Mouse (Mus musculus) megakaryocyte, embryonic 14.5 days (primary cell): Measurements from ENCODE around the gene Ccser1.

ENCODE experiments used
- FLI1 ChIP-seq: IDR thresholded peaks from 2 replicates; pipeline ENCODE4 v1.6.1; 2012; ENCODE audit warnings: low read length, inconsistent platforms, mixed read lengths
- GATA1 ChIP-seq: IDR thresholded peaks from 3 replicates; pipeline ENCODE4 v1.6.1; 2012; ENCODE audit warnings: mixed read lengths, low read length, inconsistent platforms, borderline replicate concordance

DNA sequence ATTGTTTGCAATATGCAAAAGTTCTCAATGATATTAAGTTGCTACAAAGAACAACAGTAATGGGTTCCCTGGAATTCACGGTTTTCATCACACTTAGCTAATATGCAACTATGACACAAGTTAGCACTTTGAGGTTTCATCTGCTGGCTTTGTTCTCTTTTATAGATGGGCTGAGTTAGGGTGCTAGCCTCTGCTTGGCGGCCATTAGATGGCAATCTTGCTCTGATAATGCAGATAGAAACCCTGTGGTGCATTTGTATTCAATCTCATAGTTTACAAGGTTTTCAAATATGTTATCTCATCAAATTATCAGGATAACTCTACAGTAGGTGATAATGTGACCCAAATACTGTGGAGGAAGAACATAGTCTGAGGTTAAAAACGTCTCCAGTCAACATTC, 202.4 kb downstream of the Ccser1 start:
- TF ChIP-seq FLI1 (no peak), GATA1 (no peak)
